Mouse (Mus musculus) ZHBTc4 (cell line): Measurements from ENCODE around the gene Tsc22d3.

ENCODE experiments used
- DNase-seq: peaks from one replicate; pipeline ENCODE4 v3.0.0-alpha.2; 2011; ENCODE audit warnings: low read depth, low spot score

Gene Tsc22d3

DNA sequence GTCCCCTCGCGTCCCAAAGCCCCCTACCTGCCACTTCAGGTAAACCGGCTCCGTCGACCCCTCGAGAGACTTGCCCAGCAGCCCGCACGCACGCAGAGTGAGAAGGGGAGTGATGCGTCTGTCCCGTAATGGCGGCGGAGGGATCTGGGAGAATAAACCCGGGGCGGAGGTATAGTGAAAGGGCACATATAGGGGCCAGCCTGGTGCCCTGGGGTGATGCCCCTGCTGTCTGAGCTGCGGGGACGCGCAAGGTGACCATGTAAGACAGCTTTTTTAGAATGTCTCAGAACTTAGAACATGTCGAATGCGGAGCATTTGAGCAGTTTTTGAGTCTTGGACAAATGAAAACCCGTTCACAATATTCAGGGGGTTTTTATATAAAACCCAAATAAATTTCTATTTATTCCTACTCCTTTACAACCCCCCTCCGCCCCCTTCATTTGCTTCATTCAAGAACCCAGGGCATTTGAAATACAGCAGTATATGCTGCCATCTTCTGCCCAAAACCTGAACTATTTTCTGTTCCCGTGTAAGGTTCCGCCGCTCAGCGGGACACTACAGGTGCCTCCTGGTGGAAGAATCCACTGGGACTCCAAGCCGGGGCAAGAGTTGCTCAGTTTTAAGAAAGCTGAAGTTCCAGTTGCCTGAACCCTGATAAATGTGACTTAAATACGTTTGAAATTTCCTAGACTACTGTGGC lies at the start of gene Tsc22d3:
Gene Tsc22d3 (minus strand): TSS at position 250 of the 700 bp plus-strand sequence.
- peak; percentile 73 for DNase-seq

DNA sequence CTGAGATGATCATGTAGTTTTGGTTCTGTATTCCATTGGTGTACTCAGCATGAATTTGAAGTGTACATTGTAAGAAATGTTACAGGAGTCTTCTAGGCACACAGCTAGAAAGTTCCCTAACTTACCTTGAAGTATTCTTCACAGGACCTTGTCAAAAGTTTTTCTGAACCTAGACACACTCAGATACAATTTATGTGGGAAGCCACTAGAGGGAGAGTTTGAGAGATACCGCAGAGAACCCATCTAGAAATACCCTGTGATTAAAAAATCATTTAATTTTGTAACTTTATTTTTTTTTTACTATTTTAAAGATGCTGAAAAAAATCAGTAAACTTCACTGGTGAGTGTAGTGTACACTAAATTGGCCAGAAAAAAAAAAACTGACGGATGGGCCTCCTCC lies 39.1 kb upstream of the Tsc22d3 start:
- no peak for DNase-seq

DNA sequence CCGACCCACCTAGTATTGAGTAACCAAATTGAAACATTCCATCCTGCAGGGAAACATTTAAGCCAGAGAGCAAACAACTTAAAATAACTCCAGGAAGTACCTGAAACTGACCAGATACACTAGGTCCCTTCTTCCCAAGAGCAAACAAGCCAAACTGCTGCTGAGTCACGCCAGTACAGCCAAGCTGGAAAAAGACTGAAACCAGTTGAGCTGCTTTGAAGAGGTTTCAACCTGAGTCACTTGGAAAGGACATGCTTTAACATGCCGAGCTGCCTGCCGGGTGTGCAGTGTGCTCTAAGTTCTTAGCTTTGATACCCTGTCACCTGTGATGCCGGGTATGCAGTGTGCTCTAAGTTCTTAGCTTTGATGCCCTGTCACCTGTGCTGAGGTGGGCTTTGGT lies 37.6 kb upstream of the Tsc22d3 start:
- peak; percentile 1 for DNase-seq

DNA sequence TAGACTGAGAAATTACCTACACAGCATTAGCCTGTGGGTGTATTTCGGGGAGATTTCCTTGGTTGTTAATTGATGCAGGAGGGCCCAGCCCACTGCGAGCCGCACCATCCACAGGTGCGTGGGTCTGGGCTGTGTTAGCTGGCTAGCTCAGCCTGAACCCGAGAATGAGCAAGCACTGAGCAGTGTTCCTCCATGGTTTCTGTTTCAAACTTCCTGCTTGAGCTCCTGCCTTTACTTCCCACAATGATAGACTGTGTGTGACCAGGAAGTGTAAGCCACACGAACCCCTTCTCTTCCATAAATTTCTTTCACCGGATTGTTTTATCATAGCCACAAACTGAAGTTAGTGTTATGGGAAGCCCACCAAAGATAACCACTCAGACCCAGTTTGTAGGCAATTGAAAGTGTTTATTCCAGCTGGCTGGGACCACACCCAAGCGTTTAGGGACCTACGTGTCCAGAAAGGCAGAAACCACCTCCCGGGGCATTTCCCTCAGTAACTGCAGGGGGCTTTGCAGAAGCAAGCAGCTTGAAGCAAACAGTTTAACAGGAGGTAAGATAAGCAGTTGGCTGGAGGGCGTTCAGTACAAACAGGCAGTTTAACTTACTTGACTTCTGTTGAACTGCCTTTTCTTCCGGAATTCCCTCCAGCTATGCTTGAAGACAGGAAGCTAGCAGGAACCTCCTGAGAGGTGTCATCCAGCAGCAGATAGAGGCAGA lies 24.6 kb upstream of the Tsc22d3 start:
- DNase-seq, result peak; percentile 56

DNA sequence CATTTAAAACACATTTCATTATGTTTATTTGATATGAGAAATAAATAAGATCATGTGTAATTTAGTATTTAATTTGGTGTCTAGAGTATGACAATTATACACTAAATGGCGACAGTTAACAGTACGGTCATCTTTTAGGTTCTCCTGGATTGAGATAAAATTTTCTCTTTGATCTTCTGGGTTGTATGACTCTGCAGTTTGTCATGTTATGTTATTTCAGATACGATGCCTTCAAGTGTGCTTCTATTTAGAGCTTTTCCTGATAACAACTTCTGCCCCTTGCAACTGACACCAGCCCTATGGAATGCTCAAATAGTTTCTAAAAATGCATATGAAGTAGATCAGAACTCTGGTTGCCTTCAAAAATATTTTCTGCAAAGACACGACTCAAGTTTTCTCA lies 9.5 kb upstream of the Tsc22d3 start:
- no peak for DNase-seq

DNA sequence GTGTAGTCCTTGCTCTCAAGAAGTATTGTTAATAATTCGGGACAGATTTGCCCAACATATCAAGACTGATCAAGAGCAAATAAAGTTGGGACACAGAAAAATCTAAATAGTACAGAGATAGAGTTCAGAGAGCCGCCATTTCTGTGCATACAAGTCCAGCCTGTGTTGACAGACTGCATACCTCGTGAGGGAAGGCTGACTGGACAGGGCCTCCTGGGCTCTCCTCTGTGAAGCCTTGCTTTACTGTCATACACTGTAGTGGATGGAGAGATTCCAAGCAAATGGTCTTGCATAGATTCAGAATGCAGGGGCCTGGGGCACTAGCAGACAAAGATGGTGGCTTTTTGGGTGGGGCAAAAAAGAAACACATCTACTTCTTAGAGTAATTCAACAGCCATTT lies 1.4 kb upstream of the Tsc22d3 start:
- no peak for DNase-seq

DNA sequence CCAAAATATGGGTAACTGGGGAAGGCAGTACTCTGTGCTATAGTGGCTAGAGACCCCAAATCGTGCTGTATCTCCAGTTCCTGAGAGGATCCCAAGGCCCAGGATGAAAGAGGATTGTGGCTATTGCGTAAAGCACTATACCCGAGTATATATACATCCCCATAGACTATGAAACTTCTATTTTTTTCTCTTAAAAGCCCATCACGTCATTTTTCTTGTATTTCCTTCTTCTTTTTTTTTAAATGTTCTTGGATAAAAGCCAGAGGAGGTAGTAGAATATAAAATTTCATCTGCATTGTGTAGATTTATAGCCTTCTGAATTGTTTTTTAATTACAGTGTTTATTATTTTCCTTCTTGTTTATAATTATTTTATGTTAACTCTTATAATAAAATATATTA lies 852 bp upstream of the Tsc22d3 start:
- no peak for DNase-seq

DNA sequence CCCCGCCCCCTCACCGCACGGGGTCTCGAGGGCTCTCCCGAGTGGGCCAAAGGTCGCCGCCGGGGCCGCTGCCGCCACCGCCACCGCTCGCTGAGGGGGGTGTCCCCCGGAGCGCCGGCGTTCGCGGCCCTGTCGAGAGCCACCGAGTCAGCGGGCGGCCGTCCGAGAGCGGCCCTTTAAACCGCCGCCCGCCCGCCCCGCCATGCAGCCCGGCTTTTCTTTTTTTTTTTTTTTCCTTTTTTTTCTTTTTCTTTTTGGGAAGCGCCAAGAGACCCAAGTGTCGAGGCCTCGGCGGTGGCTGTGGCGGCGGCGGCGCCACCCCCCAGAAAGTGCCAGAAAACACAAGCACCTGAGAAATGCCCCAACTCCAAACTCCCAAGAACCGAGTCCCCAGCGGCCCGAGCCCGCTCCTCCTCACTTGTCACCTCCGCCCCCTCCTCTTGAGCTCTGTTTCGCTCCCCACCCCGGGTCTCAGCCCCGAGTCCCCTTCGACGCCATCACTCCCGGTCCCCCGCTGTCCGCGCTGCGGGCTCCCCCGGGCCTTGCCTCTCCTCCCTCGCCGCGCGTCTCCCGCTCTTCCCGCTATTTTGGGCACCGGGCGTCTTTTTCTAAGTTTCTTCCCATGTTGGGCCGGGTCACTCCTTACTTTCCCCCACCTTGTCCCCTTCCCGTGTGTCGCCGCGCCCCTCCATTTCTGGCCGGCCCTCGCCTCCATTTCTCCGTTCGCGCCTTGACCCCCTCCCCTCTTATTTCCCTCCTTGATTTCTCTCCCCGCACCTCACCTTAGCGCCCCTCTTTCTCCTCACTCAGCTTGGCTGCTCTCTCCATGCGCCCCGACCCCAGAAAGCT lies 674 bp downstream of the Tsc22d3 start:
- peak; percentile 38 for DNase-seq

DNA sequence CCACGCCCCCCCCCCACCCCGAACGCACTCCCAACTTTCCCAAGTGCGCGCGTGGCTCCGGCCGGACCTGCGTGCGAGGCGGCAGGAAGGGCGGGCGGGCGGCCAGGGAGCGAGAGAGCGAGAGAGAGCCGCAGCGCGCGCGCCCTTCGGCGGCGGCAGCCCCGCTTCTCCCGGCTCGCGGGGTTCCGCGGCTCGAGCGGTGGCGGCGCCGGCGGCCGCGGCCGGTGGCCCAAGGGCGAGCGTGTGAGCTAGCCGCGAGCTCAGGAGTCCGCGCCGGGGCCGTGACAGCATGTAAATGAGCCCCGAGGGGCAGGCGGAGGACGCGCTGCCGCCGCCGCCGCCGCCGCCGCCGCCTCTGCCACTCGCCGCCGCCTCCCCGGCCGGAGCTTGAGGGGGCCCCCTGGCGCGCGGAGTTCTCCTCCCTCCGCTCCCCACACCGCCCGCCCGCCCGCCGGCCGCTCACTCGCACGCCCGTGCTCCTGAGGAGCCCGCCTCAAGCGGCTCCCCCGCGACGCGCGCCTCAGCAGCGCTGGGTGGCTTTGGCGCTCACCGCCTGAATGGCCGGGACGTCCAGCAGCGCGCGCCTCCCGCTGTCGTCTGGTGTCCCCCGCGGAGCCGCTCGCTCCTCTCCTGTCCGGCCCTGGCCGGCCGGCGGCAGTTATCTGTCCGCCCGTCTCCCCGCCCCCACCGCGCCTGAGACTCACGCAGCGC lies 1.5 kb downstream of the Tsc22d3 start:
- DNase-seq, result peak; percentile 59

DNA sequence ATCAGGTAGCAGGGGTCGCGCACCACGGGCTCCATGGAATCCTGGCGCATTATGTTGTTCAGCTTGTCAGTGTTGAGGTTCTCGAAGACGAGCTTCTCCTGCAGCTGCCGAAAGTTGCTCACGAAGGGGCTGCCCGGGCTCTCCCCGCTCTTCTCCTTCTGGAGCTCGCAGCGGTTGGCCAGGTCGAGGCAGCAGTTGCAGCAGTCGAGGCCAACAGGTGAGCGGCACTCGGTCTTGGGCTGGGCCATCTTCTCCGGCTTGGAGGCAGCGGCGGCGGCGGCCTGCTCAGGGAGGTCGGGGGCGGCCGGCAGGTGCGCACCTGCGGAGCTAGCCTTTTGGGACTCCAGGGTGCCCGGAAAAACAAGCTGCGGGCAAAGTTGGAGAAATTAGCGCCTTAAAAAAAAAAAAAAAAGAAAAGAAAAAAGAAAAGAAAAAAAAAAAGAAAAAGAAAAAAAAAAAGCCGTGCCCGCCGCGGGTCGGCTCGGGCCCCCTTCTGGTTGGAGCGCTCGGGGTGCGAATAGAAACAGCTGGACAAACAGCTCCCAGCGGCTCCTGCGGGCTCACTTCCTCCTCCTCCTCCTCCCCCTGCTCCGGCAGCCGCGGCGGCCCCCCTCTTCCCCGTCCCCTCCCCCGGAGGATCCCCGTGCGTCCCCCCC lies 2.1 kb downstream of the Tsc22d3 start:
- peak; percentile 15 for DNase-seq

DNA sequence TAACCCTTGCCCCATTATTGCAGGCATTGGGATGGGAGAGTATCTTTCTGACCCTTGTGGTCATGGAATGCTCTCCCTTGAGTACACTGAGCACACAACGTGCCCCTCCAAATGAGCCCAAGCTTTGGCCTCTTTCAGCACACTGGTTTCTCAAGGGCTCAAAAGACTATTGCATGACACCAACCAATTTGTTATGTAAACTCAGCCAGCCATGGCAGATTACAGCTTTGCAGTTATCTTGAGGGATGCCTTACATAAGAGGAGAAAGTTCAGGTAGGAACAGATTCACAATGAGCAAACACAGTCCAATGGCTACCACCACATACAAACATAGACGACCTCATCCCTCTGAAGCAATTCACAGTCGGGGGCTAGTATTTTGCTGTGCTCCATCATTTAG lies 9.3 kb downstream of the Tsc22d3 start:
- no peak for DNase-seq

DNA sequence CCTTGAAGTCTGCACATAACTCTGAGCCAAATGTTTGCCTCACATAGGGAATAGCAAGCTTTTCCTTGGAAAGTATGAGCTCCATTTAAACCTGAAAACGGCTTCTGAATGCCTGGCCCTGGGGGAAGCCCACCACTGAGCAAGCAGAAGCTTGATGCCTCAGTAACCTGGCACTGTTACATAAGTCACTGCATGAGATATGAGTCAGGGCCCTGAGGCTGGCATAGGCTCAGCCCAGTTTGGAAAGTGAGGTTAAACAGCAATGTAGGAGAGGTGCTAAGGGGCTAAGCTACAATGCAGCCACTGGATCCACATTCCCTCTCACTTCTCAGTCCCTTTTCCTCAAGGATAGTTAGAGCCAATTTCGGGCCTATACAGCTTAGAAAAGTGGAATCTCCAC lies 10.3 kb downstream of the Tsc22d3 start:
- DNase-seq, result no peak

DNA sequence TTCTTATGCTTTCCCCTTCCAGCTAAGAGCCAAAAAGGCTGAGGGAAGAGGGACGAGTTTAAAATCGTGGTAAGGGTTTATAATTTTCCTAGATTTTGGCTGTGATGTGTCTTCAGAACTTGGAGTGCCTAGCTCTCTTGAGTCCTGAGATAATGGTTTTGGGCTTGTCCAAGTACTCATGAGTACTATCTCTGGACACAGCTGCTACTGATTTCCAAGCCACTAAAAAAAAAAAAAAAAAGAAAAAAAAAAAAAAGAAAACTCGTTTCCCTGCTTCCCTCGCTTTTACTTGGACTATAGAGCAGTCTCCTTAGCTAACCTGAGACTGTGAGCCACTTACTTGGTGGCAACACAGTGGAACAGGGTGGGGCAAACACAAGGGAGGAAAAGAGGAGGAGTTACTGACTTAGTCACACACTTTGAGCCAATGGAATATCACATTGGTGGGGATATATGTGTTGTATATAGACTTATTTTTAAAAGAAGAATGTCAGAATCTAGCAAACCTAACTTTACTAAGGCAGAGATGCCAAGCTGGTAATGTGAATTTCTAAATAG lies 11.2 kb downstream of the Tsc22d3 start:
- DNase-seq, result no peak

DNA sequence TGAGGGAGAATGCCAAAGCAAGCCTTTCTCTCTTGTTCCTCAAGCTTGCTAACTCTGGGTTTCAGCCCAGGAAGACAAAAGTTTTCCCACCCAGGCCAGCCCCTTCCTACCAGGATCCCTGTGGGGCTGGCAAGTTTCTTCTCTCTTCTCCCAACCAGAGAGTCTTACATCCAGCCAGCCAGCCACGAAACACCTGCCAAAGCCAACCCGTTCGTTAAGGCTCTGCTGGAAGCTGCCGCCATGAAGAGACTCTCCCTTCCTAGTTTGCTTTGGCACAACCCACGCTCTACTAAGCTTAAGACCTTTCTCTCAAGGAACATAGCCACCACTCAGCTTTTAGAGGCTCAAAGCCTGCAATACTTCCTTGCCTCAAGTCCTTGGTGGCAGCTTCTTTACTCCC lies 11.9 kb downstream of the Tsc22d3 start:
- DNase-seq, result no peak

DNA sequence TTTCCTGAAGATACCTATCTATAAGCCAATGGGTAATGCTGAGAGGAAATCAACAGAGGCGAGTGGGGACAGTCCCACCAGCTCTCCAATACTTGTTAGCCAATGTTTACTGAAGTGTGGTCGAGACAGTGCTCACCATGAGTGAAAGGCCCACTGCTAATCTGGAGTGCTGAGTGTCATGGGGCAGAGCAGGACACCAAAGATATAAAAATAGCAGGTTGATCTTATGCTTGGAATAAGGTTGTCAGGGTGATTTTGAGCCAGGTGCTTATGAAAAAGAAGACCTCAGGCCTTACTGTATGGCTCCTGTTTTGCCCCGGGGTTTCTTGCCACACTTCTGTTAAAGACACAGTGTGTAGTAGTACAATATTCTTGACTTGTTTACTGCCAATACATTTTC lies 20.0 kb downstream of the Tsc22d3 start:
- DNase-seq, result no peak

DNA sequence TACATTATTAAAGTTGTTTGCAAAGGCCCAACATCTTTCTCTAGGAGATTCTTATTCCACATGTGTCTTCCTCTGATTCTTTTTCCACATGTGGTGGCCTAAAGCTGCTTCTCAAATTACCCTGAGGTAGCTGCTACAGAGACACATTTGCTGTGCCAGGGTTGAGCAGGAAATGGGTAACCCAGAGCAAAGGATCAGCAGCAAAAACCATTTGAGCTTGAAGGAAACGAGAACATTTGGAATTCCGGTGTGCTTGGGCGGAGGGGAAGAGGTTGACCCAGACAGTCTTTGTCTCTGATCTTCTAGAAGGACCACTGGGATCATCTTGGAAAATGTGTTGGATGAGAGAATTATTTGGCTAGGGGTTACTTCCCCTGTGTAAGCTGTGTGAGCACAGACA lies 24.8 kb downstream of the Tsc22d3 start:
- no peak for DNase-seq

DNA sequence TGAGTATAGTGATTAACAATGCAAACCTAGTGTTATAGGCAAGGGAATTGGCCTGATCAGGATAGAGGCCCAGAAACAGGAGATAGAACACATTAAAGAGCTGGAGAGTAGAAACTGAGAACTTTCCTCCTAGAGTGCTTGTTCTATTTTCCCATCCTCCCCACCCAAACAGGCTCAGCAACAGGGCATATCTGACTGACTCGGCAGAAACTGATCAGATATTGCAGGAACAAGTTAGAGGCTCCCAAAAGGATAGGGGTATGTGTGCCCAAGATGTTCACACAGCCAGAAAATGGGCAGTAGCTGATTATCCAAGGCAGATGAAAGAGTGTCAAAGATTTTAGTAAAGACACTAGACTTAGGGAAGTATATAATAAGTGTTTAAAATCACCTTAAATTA lies 25.3 kb downstream of the Tsc22d3 start:
- DNase-seq, result no peak

DNA sequence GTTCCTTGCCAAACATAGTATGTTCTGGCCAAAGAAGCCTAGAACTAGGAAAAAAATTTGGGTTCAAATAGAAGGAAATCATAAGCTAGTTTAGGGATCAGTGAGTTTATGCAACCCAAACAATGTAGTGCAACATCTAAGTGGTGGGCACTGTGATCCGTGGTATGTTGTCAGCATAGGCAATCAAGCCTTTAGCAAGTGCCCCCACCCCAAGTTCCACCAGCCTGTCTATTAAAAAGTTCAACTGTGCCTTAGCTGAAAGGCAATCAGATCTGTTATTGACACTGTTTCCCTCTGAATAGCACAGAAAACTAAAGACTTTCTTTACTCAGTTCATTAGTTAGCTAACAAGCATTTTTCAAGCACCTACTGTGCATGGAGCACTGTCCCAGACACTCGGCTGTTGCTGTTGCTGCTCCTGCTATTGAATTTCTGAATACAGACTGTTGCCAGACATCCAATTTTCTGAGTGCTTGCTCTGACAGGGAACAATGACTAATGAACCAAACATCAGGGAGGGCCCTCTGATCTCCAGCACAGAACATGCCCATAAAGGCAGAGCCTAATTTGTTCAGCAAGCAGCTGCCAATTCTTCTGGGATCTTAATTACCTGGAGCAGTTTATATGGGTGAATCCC lies 27.6 kb downstream of the Tsc22d3 start:
- no peak for DNase-seq

DNA sequence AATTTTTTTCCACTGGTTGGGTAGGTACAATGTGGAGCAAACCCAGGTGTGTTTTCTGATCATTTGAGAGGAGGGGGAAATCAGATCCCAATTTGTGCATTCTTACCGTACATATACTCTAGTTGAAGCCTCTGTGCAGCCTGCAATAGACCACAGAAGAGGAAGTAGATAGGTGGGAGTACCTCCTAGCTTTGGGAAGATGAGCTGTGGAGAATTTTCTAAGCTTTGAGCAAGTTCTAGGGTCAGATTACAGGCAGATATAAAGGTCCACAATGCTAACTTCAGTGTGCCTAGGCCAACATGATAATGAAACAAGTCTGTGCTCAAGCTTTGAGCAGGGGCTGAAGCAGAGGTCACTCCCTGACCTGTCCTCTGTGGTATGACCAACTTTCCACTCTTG lies 30.9 kb downstream of the Tsc22d3 start:
- DNase-seq, result no peak

DNA sequence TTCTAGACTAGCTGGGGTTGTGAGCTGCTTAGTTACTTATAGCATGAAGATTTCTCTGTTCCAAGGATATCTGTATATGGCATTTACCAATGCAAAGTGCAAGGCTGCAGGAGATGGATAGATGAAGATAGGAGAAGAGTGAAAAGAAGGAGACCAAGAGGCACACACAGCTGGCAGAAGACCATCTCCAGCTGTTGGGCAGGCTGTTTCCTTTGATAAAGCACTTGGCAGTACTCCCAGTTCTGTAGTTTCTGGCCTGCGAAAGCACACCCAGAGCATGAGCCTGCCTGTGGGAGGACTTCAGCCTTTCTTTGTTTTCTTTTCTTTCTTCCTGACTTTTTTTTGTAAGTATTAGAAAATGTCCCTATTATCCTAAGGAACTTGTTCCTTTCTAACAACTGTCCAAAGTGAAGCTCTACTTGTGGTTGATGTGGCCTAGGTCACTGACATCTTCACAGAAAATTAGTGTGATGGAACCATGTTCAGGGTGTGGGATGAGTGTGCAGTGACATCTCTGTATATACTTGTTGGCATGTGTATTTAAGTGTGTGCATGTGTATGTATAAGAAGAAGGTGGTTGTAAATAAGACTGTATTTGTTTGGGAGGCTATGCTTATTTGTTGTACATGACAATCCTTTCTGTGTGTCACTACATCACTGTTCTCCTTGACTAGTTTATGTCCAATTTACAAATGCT lies 32.6 kb downstream of the Tsc22d3 start:
- DNase-seq, result no peak
